Mouse (Mus musculus): Measurements from ENCODE around the gene Tmem44. TPM values are rescaled to one million over a fixed set of nuclear protein-coding genes. Genes with fewer than 3 reads are reported as not detected.

Gene Tmem44
- not detected for polyA plus RNA-seq (2017; shearing (Covaris generic))

GRCm38 (mm10) chr16:30550748-30551192, at the start of gene Tmem44:
TSS of gene Tmem44 (minus strand) at chr16:30550842.

DNA sequence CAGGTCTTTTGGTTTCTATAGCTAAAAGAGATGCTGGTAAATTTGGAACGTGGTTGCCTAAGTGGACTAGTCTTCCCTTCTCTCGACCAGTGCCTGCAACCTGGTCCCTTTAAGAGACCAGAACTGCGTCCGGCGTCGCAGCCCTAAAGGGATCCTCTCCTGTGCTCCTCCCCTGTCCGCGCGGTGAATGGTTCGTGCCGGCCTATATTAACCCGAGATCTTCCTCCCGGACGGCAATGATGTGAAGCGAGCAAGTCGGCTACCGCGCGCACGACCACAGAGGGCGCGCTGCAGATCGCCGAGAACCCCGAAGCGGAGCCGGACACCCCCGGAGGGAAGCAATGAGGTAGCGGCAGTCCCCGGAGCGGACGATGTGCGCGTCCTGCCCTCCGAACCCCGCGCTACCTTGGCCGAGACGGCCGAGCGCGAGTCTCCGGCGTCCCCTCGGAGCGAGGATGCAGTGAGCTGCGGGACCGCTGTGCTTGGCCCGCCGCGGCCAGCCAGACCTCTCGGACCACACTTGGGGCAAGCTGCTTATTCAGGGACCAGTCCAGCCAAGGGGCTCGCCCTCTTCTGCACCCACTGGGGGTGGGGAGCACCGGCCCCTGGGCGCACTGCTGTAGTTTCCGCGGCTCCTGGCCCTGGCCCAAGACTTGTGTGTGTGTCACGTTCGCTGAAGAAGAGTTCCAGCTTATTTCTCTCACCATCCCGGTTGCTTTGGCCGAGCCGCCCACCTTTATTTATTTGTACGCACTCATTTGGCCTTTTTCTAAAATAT, 49.0 kb upstream of the Tmem44 start, which contains the start of gene Fam43a:
Gene Fam43a, plus strand, starts transcription at position 233 of the 778 bp plus-strand sequence.

GRCm38 (mm10) chr16:30587494-30588327, 37.1 kb upstream of the Tmem44 start, which contains the start of gene Lsg1:
TSS of gene Lsg1 (minus strand) at chr16:30587592.

Other genes with a start within 250 kb of the Tmem44 start
- gene Gp5, start 240.1 kb downstream of the Tmem44 start, polyA plus RNA-seq (2017; shearing (Covaris generic)) = not detected
- 65.1 TPM for gene Atp13a3, start 144.9 kb downstream of the Tmem44 start, polyA plus RNA-seq (2017; shearing (Covaris generic))
- 68.8 TPM for gene Lsg1, start 36.8 kb upstream of the Tmem44 start, polyA plus RNA-seq (2017; shearing (Covaris generic))
- 26.8 TPM for gene Fam43a, start 48.9 kb upstream of the Tmem44 start, polyA plus RNA-seq (2017; shearing (Covaris generic))